Mouse (Mus musculus) megakaryocyte, embryonic 14.5 days (primary cell): Measurements from ENCODE around the gene Poglut1.

Experiments
- FLI1 ChIP-seq: IDR thresholded peaks from 2 replicates; pipeline ENCODE4 v1.6.1; 2012; ENCODE audit warnings: low read length, inconsistent platforms, mixed read lengths
- GATA1 ChIP-seq: IDR thresholded peaks from 3 replicates; pipeline ENCODE4 v1.6.1; 2012; ENCODE audit warnings: mixed read lengths, low read length, inconsistent platforms, borderline replicate concordance

DNA sequence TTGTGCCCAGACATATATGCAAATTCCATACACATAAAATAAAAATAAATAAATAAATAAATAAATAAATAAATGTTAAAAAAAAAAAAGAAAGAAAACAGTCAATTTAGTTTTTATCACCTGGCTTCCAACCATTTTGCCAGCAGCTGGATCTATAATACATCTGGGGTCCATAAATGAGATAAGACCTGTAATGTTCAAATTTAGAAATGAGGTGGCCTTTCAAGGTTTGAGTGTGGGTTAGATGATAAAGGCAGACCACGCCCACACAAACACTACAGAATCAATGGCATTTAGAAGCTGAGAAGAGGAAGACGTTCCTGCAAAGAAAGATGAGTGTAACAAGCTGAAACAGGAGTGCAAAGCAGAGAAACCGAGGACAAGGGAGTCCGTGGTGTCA lies 68.7 kb downstream of the Poglut1 start:
- no peak for TF ChIP-seq GATA1
- TF ChIP-seq FLI1, result no peak
